Mouse (Mus musculus): Measurements from ENCODE around the gene Zbtb34. TPM values are rescaled to one million over a fixed set of nuclear protein-coding genes. Genes with fewer than 3 reads are reported as not detected.

The Zbtb34 gene
- total RNA-seq, 2 experiments from 2014 or later: 23.9 to 26.9 TPM

GRCm38 (mm10) chr2:33426640-33427398, 4.3 kb downstream of the Zbtb34 start:
- intact Hi-C loops (cut with DNase I): no loop called here

DNA sequence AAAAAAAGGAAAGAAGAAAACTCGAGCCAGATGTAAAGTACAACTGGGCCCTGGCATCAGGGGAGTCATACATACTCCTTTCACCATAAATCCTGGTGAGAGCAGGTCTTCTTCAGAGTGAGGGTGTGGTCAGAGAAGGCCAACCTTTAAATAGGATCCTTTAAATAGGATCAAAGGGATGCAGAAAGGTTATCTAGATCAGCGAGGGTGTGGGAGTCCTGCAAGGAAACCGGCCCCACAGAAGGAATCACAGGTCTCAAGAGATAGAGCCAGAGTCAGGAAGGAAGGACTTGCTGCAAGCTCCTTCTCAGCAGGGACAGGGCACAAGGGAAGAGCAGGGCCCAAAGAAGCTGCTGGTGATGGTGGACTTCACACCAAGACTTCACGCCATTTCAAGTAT, 13.7 kb downstream of the Zbtb34 start:
- intact Hi-C loops (cut with DNase I): no loop called here

More at GRCm38 (mm10) chr2:33426640-33427398, 4.3 kb downstream of the Zbtb34 start:
- H3K27ac ChIP-seq: no peak overlapping the region
- no peak for DNase-seq (ENCODE audit: extremely low spot score in 1 of 2, low spot score in 2 of 2)
- H3K4me3 ChIP-seq: no peak overlapping the region
- no peak for TF ChIP-seq CTCF (IDR thresholded peaks at IDR 0.05)

DNA sequence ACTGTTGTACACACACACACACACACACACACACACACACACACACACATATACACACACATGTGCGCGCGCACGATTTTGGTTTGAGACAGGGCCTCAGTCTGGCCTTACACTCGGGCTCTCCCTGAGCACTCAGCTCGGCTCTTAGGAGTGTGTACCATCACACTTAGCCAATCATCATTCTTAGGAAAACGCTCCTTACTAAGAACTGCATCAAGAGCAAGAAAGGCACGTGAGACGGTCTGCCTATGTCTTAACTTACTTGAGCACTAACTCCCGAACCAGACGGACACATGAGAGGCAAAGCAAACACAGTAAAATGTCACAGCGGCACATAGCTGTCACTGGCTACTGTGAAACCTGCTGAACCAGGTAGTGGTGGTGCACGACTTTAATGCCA, 17.1 kb downstream of the Zbtb34 start:
- Histone ChIP-seq H3K27ac (no peak overlapping the region), H3K4me3 (no peak overlapping the region)
- intact Hi-C loops (cut with DNase I): no loop called here
- no peak for TF ChIP-seq CTCF (IDR thresholded peaks at IDR 0.05)
- DNase-seq (ENCODE audit: extremely low spot score in 1 of 2, low spot score in 2 of 2): no peak

More for the DNA sequence above, 13.7 kb downstream of the Zbtb34 start:
- Histone ChIP-seq H3K27ac (no peak overlapping the region), H3K4me3 (no peak overlapping the region)
- DNase-seq (ENCODE audit: extremely low spot score in 1 of 2, low spot score in 2 of 2): no peak
- no peak for TF ChIP-seq CTCF (IDR thresholded peaks at IDR 0.05)

DNA sequence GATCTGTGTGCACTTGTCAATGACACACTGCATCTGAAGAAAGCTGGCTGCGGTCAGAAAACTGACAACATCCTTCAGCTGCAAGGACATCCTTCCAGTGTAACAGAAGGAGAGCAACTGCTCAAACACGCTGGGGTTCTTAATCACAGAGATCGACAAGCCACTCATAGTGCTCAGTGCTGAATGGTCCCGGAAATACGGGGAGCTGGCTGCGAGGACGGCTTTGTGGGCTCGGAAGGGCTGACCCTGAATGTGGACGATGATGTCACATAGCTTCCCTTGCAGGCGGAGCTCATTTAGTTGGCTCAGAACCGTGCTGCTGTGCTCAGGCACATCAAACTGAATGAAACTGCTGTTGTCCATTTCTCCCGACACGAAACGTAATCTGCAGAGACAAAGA, 19.0 kb downstream of the Zbtb34 start:
- intact Hi-C loops (cut with DNase I): no loop called here
- no peak for TF ChIP-seq CTCF (IDR thresholded peaks at IDR 0.05)
- DNase-seq (ENCODE audit: extremely low spot score in 1 of 2, low spot score in 2 of 2): no peak
- Histone ChIP-seq H3K27ac (peak overlapping the region; percentile 11; the same call in 1 of the 2 replicates), H3K4me3 (no peak overlapping the region)

GRCm38 (mm10) chr2:33403511-33404003, 27.6 kb downstream of the Zbtb34 start:
- DNase-seq (ENCODE audit: extremely low spot score in 1 of 2, low spot score in 2 of 2): no peak
- Histone ChIP-seq H3K4me3 (no peak overlapping the region), H3K27ac (no peak overlapping the region)
- intact Hi-C loops (cut with DNase I): loop anchor here (2.0 to 10.0 kb wide), 3 partner anchors 51 to 409 kb away; no protein-coding TSS in a partner anchor
- TF ChIP-seq CTCF (IDR thresholded peaks at IDR 0.05): no peak

DNA sequence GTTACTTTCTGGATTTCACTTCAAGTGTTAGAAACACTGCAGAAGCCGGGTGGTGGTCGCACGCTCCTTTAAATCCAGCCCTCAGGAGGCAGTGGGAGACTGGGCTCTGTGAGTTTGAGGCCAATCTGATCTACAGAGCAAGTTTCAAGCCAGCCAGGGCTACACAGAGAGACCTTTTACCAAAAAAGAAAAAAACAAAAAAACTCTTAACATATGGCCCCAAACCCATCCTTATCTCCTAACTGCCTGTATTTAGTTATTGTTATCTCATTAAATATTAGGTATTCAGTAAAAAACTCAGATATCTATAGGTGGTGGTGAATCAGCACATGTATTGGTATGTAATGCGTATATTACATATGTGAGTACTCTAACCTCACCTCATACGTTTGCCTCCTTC, 28.5 kb downstream of the Zbtb34 start:
- intact Hi-C loops (cut with DNase I): loop anchor here (2.0 to 10.0 kb wide), 3 partner anchors 50 to 408 kb away; no protein-coding TSS in a partner anchor
- TF ChIP-seq CTCF (IDR thresholded peaks at IDR 0.05): no peak

GRCm38 (mm10) chr2:33402236-33402635, 28.9 kb downstream of the Zbtb34 start:
- no peak overlapping the region for H3K27ac ChIP-seq
- peak; percentile 76 to 79 for DNase-seq (ENCODE audit: extremely low spot score in 1 of 2, low spot score in 2 of 2)
- no peak overlapping the region for H3K4me3 ChIP-seq
- peak; percentile 81 for TF ChIP-seq CTCF (IDR thresholded peaks at IDR 0.05)
- intact Hi-C loops (cut with DNase I): loop anchor here (2.0 to 10.0 kb wide), 3 partner anchors 49 to 407 kb away; no protein-coding TSS in a partner anchor

More for the DNA sequence above, 28.5 kb downstream of the Zbtb34 start:
- no peak overlapping the region for H3K27ac ChIP-seq
- no peak overlapping the region for H3K4me3 ChIP-seq
- no peak for DNase-seq (ENCODE audit: extremely low spot score in 1 of 2, low spot score in 2 of 2)

- TF ChIP-seq CTCF (IDR thresholded peaks at IDR 0.05): peak; percentile 53
- no peak for DNase-seq (ENCODE audit: extremely low spot score in 1 of 2, low spot score in 2 of 2)
- Histone ChIP-seq H3K4me3 (no peak overlapping the region), H3K27ac (no peak overlapping the region)
- intact Hi-C loops (cut with DNase I): loop anchor here (2.0 to 10.0 kb wide), 3 partner anchors 84 to 406 kb away; no protein-coding TSS in a partner anchor
These were observed 29.9 kb downstream of the Zbtb34 start for GRCm38 (mm10) chr2:33401217-33401616.

GRCm38 (mm10) chr2:33400541-33400940, 30.6 kb downstream of the Zbtb34 start:
- DNase-seq (ENCODE audit: extremely low spot score in 1 of 2, low spot score in 2 of 2): no peak
- no peak for TF ChIP-seq CTCF (IDR thresholded peaks at IDR 0.05)
- intact Hi-C loops (cut with DNase I): loop anchor here (2.0 to 10.0 kb wide), 3 partner anchors 83 to 406 kb away; no protein-coding TSS in a partner anchor
- H3K4me3 ChIP-seq: no peak overlapping the region
- no peak overlapping the region for H3K27ac ChIP-seq

DNA sequence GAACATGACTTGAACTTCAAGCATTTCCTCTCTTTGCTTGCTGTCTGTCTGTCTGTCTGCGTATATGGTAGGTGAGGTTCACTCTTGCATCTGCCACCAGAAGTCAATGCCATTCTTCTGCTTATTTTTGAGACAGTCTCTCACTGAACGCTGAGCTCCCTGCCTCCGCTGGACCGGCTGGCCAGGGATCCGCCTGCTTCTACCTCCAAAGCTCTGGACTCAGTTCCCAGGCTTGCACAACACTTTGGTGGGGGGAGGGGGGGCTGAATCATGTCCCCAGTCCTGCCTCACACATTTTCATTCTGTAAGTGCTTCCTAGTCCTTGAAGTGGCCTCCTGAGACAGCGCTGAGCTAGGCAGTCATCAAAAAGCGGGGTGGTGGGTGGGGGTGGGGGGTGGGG, 32.0 kb downstream of the Zbtb34 start:
- DNase-seq (ENCODE audit: extremely low spot score in 1 of 2, low spot score in 2 of 2): no peak
- Histone ChIP-seq H3K27ac (no peak overlapping the region), H3K4me3 (no peak overlapping the region)
- intact Hi-C loops (cut with DNase I): no loop called here
- no peak for TF ChIP-seq CTCF (IDR thresholded peaks at IDR 0.05)

DNA sequence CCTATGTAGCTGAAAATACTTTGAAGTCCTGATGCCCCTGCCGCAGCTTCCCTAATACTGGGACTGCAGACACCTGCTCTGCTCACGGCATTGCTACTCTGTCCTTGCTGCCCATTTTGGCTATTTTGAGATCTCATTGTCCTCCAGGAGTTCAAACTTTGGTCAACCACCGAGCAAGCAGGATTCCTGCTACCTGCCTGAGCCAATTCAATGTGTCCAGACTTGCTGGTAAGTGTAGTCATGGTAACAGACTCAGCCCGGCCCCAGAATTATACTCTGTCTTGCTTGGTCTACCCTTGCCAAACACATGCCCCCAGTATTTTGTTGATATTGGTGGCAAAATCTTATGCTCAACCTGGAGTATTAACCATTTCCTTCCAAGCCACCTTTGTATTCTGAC, 34.1 kb downstream of the Zbtb34 start:
- H3K4me3 ChIP-seq: no peak overlapping the region
- no peak for DNase-seq (ENCODE audit: extremely low spot score in 1 of 2, low spot score in 2 of 2)
- no peak overlapping the region for H3K27ac ChIP-seq
- intact Hi-C loops (cut with DNase I): no loop called here
- TF ChIP-seq CTCF (IDR thresholded peaks at IDR 0.05): no peak

DNA sequence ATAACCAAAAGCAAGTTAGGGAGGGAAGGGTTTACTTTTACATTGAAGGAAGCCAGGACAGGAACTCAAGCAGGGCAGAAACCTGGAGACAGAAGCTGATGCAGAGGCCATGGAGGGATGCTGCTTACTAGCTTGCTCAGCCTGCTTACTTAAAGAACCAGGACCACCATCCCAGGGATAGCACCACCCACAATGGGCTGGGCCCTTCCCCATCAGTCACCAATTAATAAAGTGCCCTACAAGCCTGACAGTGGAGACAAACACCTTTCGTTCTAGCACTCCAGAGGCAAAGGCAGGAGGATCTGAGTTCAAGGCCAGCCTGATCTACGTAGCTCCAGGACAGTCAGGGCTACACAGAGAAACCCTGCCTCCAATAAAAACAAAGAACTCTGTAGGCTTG, 36.1 kb downstream of the Zbtb34 start:
- no peak for DNase-seq (ENCODE audit: extremely low spot score in 1 of 2, low spot score in 2 of 2)
- intact Hi-C loops (cut with DNase I): no loop called here
- H3K4me3 ChIP-seq: no peak overlapping the region
- no peak overlapping the region for H3K27ac ChIP-seq
- TF ChIP-seq CTCF (IDR thresholded peaks at IDR 0.05): no peak

Data from left cerebral cortex, adult 2 months (tissue).